Mouse (Mus musculus): ENCODE measurements around the gene Cbx4. TPM values are rescaled to one million over a fixed set of nuclear protein-coding genes. Genes with fewer than 3 reads are reported as not detected.
A peak's percentile ranks its signal among the peaks of the same experiment; 100 is the strongest.

The Cbx4 gene
- polyA plus RNA-seq (2012; rRNA removed) (23.1 and 24.3 TPM in 2 replicates), polyA plus RNA-seq (2014; fragmentation: Nextera tagmentation; extraction: Ambion mirVana) (10.9 and 11.4 TPM in 2 replicates)

DNA sequence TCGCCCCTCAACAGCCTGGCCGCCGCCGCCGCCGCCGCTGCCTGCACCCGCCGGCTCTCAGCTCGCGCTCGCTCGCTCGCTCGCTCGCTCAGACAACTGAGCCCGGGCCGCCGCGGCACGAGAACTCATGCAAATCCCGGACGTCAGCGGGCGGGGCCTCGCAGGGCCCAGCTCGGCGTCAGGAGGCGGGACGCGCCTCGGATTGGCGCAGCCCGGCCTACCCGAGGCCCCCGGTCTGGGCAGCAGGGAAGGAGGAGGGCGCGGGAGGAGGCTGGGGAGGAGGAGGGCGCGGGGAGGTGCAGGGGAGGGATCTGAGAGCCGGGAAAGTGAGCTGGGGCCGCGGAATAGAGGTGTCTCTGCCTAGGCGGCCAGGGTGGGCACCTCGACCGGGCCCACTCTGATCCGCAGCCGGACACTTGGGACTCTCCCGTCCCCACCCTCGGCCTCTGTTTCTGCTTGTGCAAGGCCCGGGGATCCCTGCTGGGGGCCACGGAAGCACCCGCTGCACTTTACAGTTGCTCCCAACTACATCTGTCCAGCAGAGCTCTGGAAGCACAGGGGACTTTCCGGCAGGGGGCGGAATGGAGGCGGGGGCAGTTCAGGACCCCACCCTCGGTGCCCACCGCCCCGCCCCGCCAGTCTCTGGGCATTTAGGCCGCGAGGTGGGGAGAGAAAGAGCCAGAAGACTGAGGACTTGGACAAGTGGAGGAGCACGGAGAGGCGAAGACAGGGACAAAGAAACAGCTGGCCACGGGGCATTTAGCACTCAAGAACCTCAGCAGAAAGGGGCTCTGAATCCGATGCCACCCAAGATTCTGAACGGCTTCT is at the start of gene Cbx4:
TSS of gene Cbx4 (minus strand) at position 78 of the 828 bp plus-strand sequence.
- 1% methylated on average over 56 of the region's 67 CpGs for WGBS
- TF ChIP-seq POLR2A (IDR thresholded peaks at IDR 0.05; ENCODE audit: borderline replicate concordance, extremely low read depth, insufficient read depth, insufficient read length), result 0 out of 2 replicates have a peak, but pooled peaks have one; percentile 24
- Histone ChIP-seq H3K27ac (replicated peaks; ENCODE audit: low read depth, low read length) (peak within 1 kb of the TSS; percentile 98), H3K27me3 (ENCODE audit: control insufficient read depth, insufficient read depth, low read length) (peaks cover 56% of the 10 kb centered on the region), H3K4me3 (replicated peaks; ENCODE audit: low read length) (peak within 1 kb of the TSS; percentile 99), H3K4me2 (replicated peaks; ENCODE audit: low read depth, low read length, severe bottlenecking) (peak within 1 kb of the TSS; percentile 91), H3K36me3 (ENCODE audit: control insufficient read depth, insufficient read depth, low read length) (peaks cover 14% of the 10 kb centered on the region), H3K4me1 (ENCODE audit: control insufficient read depth, insufficient read depth, low read length) (peaks cover 62% of the 10 kb centered on the region), H3K9me3 (ENCODE audit: control insufficient read depth, low read length) (no peaks in the 10 kb centered on the region), H3K9ac (ENCODE audit: low read depth, low read length, severe bottlenecking) (peak within 1 kb of the TSS; percentile 83)
- ATAC-seq (ENCODE audit: low FRiP score, low read depth) (peak; percentile 87), DNase-seq (ENCODE audit: low spot score) (peak; percentile 94)

GRCm38 (mm10) chr11:119134586-119134985 is 48.6 kb upstream of the Cbx4 start:
- peaks cover 13% of the 10 kb centered on the region for H3K4me1 ChIP-seq (ENCODE audit: control insufficient read depth, insufficient read depth, low read length)
- no peaks in the 10 kb centered on the region for H3K27me3 ChIP-seq (ENCODE audit: control insufficient read depth, insufficient read depth, low read length)
- no peak for TF ChIP-seq POLR2A (IDR thresholded peaks at IDR 0.05; ENCODE audit: borderline replicate concordance, extremely low read depth, insufficient read depth, insufficient read length)
- DNase-seq (ENCODE audit: low spot score) (no peak), ATAC-seq (ENCODE audit: low FRiP score, low read depth) (no peak)
- no peaks in the 10 kb centered on the region for H3K9me3 ChIP-seq (ENCODE audit: control insufficient read depth, low read length)
- 42% methylated on average over 17 of the region's 17 CpGs for WGBS
- H3K36me3 ChIP-seq (ENCODE audit: control insufficient read depth, insufficient read depth, low read length), result no peaks in the 10 kb centered on the region
- no peak overlapping the region for H3K9ac ChIP-seq (ENCODE audit: low read depth, low read length, severe bottlenecking)
- no peak overlapping the region for H3K27ac ChIP-seq (replicated peaks; ENCODE audit: low read depth, low read length)
- no peak overlapping the region for H3K4me2 ChIP-seq (replicated peaks; ENCODE audit: low read depth, low read length, severe bottlenecking)
- H3K4me3 ChIP-seq (replicated peaks; ENCODE audit: low read length), result no peak overlapping the region

GRCm38 (mm10) chr11:119133437-119134221 is 47.6 kb upstream of the Cbx4 start:
- no peaks in the 10 kb centered on the region for H3K9me3 ChIP-seq (ENCODE audit: control insufficient read depth, low read length)
- no peaks in the 10 kb centered on the region for H3K27me3 ChIP-seq (ENCODE audit: control insufficient read depth, insufficient read depth, low read length)
- ATAC-seq (ENCODE audit: low FRiP score, low read depth), result no peak
- peaks cover 17% of the 10 kb centered on the region for H3K4me1 ChIP-seq (ENCODE audit: control insufficient read depth, insufficient read depth, low read length)
- H3K36me3 ChIP-seq (ENCODE audit: control insufficient read depth, insufficient read depth, low read length), result no peaks in the 10 kb centered on the region
- no peak overlapping the region for H3K4me3 ChIP-seq (replicated peaks; ENCODE audit: low read length)
- no peak for TF ChIP-seq POLR2A (IDR thresholded peaks at IDR 0.05; ENCODE audit: borderline replicate concordance, extremely low read depth, insufficient read depth, insufficient read length)
- H3K9ac ChIP-seq (ENCODE audit: low read depth, low read length, severe bottlenecking), result no peak overlapping the region
- no peak for DNase-seq (ENCODE audit: low spot score)
- H3K27ac ChIP-seq (replicated peaks; ENCODE audit: low read depth, low read length), result no peak overlapping the region
- WGBS, result 74% methylated on average over 5 of the region's 5 CpGs
- no peak overlapping the region for H3K4me2 ChIP-seq (replicated peaks; ENCODE audit: low read depth, low read length, severe bottlenecking)

DNA sequence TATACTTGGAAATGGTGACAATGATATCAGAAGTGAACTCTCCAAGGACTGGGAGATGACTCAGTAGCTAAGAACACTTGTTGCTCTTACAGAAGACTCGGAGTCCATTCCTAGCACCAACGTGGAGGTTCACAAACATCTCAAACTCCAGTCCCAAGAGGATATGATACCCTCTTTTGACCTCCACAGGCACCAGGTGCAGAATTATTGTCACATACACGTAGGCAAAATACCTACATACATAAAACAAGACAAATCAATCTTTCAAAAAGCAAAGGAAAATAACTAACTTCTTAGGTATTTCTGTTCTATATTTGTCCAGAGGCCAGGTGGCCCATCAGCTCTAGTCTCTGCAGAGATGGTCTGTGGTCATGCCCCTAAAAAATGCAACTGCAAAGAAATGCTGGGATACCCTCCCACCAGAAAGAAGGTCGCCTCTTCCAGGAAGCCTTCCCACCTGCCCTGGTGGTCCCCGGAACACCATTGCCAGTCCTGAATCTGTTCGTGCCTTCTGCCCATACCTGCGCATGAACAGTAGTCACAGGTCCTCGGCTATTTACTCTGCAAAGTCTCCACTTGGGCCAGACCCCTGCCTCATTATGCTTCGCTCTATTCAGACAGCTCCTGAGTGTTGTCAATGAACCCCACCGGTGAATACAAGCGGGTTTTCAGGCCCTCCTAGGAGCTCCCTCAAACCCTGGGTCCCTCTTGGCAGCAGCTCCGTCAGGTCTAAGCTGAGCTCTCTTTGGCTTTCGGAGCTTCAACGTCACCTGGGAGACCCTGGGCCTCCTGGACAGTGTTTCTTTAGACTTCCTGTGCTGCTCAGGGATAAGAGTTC is 46.4 kb upstream of the Cbx4 start:
- 75% methylated on average over 14 of the region's 14 CpGs for WGBS

More for the DNA sequence above, 46.4 kb upstream of the Cbx4 start:
- Histone ChIP-seq H3K9ac (ENCODE audit: low read depth, low read length, severe bottlenecking) (no peak overlapping the region), H3K4me3 (replicated peaks; ENCODE audit: low read length) (no peak overlapping the region), H3K27me3 (ENCODE audit: control insufficient read depth, insufficient read depth, low read length) (no peaks in the 10 kb centered on the region), H3K4me2 (replicated peaks; ENCODE audit: low read depth, low read length, severe bottlenecking) (no peak overlapping the region), H3K9me3 (ENCODE audit: control insufficient read depth, low read length) (no peaks in the 10 kb centered on the region), H3K36me3 (ENCODE audit: control insufficient read depth, insufficient read depth, low read length) (no peaks in the 10 kb centered on the region), H3K27ac (replicated peaks; ENCODE audit: low read depth, low read length) (no peak overlapping the region), H3K4me1 (ENCODE audit: control insufficient read depth, insufficient read depth, low read length) (peaks cover 24% of the 10 kb centered on the region)
- DNase-seq (ENCODE audit: low spot score) (no peak), ATAC-seq (ENCODE audit: low FRiP score, low read depth) (no peak)
- no peak for TF ChIP-seq POLR2A (IDR thresholded peaks at IDR 0.05; ENCODE audit: borderline replicate concordance, extremely low read depth, insufficient read depth, insufficient read length)
